ENCODE assay signal across 12 mouse cellular contexts in the genomic region with DNA sequence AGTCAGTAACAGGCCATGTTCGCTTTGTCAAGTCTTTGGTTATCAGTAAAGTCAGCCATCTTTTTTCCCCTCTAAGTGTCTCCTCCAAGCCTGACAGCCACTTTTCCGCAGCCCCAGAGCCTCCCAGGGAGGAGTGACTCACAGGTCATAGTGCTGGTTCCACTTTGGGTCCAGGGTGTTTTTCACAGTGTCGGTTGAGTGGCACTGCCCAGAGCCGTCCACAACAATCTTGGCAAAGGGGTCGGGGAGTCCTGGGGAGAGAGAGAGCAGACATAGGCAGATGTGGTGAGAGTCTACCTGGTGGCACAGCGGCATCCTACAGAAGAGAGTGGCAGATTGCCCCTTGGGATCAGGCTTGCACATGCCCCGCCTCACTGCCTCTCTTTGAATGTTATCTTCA.
"Had no signal": no experiment of that assay in that cellular context is flagged by ENCODE, and none has a peak within 500 bp of the region (broad histone marks: within the 10 kb centered on the region; RNA-seq: fewer than 3 reads in every experiment).

No protein-coding gene starts in this region.

- H3K27ac ChIP-seq: liver, embryonic 14.5 days; midbrain, embryonic 13.5 days had no signal

- H3K9ac ChIP-seq: limb, embryonic 13.5 days; liver, embryonic 14.5 days; midbrain, embryonic 13.5 days had no signal

- DNase-seq: kidney, adult 8-10 months; left cerebral cortex, postnatal 4 days; lung, adult 18-20 months; lung, postnatal 36 days; retina, postnatal 1 day; right cerebral cortex, postnatal 4 days; spleen, adult 18-20 months; thymus, adult 2 months; thymus, postnatal 36 days had no signal

- H3K27me3 ChIP-seq: limb, embryonic 13.5 days; midbrain, embryonic 13.5 days had no signal

- ATAC-seq: midbrain, embryonic 13.5 days had no signal

- H3K4me2 ChIP-seq: limb, embryonic 13.5 days; midbrain, embryonic 13.5 days had no signal

- H3K4me3 ChIP-seq: limb, embryonic 13.5 days; midbrain, embryonic 13.5 days had no signal

- H3K9me3 ChIP-seq: limb, embryonic 13.5 days; midbrain, embryonic 13.5 days had no signal
